Mouse (Mus musculus): Measurements from ENCODE around the gene Fam167b. TPM values are rescaled to one million over a fixed set of nuclear protein-coding genes. Genes with fewer than 3 reads are reported as not detected.

Fam167b gene
- polyA plus RNA-seq, 1 experiment = not detected

DNA sequence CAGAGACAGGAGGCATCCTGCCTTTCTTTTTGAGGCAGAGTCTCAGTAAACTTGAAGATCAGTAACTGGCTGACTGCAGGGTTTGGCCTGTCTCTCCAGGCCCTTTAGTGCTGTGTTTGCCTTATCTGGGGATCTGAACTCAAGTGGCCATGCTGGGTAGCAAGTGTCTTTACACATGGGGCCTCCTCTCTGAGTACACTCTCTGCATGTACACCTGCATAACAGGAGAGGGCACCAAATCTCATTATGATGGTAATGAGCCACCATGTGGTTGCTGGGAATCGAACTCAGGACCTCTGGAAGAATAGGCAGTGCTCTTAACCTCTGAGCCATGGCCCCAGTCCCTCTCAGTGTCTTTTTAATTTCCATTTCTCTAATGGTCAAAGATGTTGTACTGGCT is 3.9 kb upstream of the Fam167b start:
- Histone ChIP-seq H3K27ac (ENCODE audit: control insufficient read depth, insufficient read depth, low read depth, low read length) (no peak overlapping the region), H3K4me3 (ENCODE audit: control insufficient read depth, low read depth, low read length) (no peak overlapping the region), H3K4me1 (ENCODE audit: control insufficient read depth, insufficient read depth, low read length) (peaks cover 2% of the 10 kb centered on the region; the same call in 1 of the 2 replicates), H3K27me3 (ENCODE audit: control insufficient read depth, insufficient read depth, low read length) (no peaks in the 10 kb centered on the region), H3K36me3 (ENCODE audit: control insufficient read depth, insufficient read depth, low read length) (no peaks in the 10 kb centered on the region)
- TF ChIP-seq POLR2A (IDR thresholded peaks at IDR 0.05; ENCODE audit: control insufficient read depth, low read depth, low read length) (no peak), CTCF (IDR thresholded peaks at IDR 0.05; ENCODE audit: control insufficient read depth, insufficient read depth, insufficient replicate concordance, low read depth, low read length) (no peak)

- H3K27me3 ChIP-seq (ENCODE audit: control insufficient read depth, insufficient read depth, low read length) = no peaks in the 10 kb centered on the region
- H3K4me3 ChIP-seq (ENCODE audit: control insufficient read depth, low read depth, low read length) = no peak overlapping the region
- peaks cover 3% of the 10 kb centered on the region for H3K4me1 ChIP-seq (ENCODE audit: control insufficient read depth, insufficient read depth, low read length)
- H3K27ac ChIP-seq (ENCODE audit: control insufficient read depth, insufficient read depth, low read depth, low read length) = no peak overlapping the region
- TF ChIP-seq POLR2A (IDR thresholded peaks at IDR 0.05; ENCODE audit: control insufficient read depth, low read depth, low read length) = no peak
- no peak for TF ChIP-seq CTCF (IDR thresholded peaks at IDR 0.05; ENCODE audit: control insufficient read depth, insufficient read depth, insufficient replicate concordance, low read depth, low read length)
- H3K36me3 ChIP-seq (ENCODE audit: control insufficient read depth, insufficient read depth, low read length) = no peaks in the 10 kb centered on the region
Measured at GRCm38 (mm10) chr4:129580347-129580746, 2.0 kb upstream of the Fam167b start.

DNA sequence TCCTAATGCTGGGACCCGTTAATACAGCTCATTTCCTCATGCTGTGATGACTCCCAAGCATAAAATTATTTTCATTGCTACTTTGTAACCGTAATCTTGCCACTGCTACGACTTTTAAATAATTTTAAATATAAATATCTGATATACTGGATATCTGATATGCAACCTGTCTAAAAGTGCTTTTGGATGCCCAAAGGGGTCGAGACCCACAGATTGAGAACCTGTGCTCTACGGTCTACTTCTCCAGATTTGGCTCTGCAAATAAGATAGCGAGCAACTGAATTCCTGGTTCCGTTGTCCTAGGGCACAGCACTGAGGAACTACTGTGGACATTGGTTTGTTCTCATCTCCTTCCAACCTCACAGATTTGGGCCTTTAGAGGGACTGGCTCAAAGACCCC is 661 bp downstream of the Fam167b start:
- H3K4me1 ChIP-seq (ENCODE audit: control insufficient read depth, insufficient read depth, low read length) = peaks cover 3% of the 10 kb centered on the region
- TF ChIP-seq CTCF (IDR thresholded peaks at IDR 0.05; ENCODE audit: control insufficient read depth, insufficient read depth, insufficient replicate concordance, low read depth, low read length) = no peak
- no peak for TF ChIP-seq POLR2A (IDR thresholded peaks at IDR 0.05; ENCODE audit: control insufficient read depth, low read depth, low read length)
- no peak overlapping the region for H3K4me3 ChIP-seq (ENCODE audit: control insufficient read depth, low read depth, low read length)
- no peaks in the 10 kb centered on the region for H3K36me3 ChIP-seq (ENCODE audit: control insufficient read depth, insufficient read depth, low read length)
- H3K27ac ChIP-seq (ENCODE audit: control insufficient read depth, insufficient read depth, low read depth, low read length) = no peak overlapping the region
- H3K27me3 ChIP-seq (ENCODE audit: control insufficient read depth, insufficient read depth, low read length) = no peaks in the 10 kb centered on the region

DNA sequence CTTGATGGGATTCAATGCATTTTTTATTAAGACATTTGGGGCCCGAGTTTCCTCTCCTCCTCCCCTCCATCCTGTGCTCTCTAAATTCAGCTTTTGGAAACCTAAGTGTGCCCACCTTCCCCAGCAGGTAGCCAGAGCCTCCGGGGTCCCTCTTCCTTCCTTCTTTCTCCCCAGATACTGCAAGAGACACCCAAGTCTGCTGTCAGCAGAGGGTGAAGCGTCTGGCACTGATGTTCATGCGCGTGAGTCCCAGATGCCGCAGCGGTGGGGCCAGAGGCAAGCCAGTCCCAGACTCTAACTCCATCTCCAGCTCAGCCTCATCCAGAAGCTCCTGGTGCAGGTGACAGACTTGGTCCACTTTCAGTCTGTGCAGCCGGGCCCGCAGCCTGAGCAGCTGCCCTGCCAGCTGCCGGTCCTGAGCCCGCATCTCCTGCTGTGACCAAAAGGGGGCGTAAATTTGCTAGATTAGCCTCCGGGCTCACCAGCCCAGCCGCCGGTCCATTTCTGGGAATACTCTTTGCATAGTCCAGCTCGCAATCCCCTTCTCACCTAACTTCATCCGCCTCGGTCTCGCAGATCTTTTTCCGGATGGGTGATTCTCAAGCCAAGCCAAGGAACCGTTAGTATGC is 1.4 kb downstream of the Fam167b start:
- TF ChIP-seq CTCF (IDR thresholded peaks at IDR 0.05; ENCODE audit: control insufficient read depth, insufficient read depth, insufficient replicate concordance, low read depth, low read length) (peak; percentile 49; the same call in 1 of the 2 replicates), POLR2A (IDR thresholded peaks at IDR 0.05; ENCODE audit: control insufficient read depth, low read depth, low read length) (no peak)
- no peak overlapping the region for H3K27ac ChIP-seq (ENCODE audit: control insufficient read depth, insufficient read depth, low read depth, low read length)
- H3K4me3 ChIP-seq (ENCODE audit: control insufficient read depth, low read depth, low read length) = no peak overlapping the region; the same call in 1 of the 2 replicates
- no peaks in the 10 kb centered on the region for H3K36me3 ChIP-seq (ENCODE audit: control insufficient read depth, insufficient read depth, low read length)
- no peaks in the 10 kb centered on the region for H3K27me3 ChIP-seq (ENCODE audit: control insufficient read depth, insufficient read depth, low read length)
- H3K4me1 ChIP-seq (ENCODE audit: control insufficient read depth, insufficient read depth, low read length) = peaks cover 3% of the 10 kb centered on the region

DNA sequence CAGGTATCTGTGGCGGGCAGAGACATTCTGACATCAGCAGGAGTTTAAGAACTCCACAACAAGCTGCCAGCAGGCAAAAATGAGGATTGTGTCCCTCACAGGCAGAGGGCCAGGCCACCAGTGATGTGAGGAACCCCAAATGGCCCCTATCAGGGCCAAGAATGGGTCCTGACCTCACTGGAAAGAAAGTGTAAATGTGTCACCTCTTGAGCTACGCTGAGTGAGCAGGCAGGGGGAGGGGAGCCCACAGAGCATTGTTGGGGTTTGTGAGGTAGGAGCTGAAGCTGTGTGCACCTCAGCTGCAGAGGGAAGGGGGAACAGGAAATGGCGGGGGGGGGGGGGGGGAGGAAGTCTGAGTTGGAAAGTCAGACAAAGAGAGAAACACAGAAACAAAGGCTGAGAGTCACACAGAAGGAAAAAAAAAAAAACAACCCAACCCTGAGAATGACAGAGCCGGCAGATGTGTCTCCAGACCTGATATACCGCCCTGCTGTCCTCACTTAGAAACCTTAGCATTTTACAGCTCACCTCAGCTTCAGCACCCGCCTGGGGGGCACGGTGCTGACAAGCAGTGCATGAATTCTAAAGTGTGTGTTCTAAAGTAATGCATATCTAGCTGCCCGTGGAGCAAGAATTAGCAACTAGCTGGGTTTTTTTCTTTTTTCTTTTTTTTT is 3.0 kb downstream of the Fam167b start:
- Histone ChIP-seq H3K4me3 (ENCODE audit: control insufficient read depth, low read depth, low read length) (no peak overlapping the region), H3K27me3 (ENCODE audit: control insufficient read depth, insufficient read depth, low read length) (no peaks in the 10 kb centered on the region), H3K36me3 (ENCODE audit: control insufficient read depth, insufficient read depth, low read length) (no peaks in the 10 kb centered on the region), H3K4me1 (ENCODE audit: control insufficient read depth, insufficient read depth, low read length) (peaks cover 3% of the 10 kb centered on the region), H3K27ac (ENCODE audit: control insufficient read depth, insufficient read depth, low read depth, low read length) (no peak overlapping the region)
- no peak for TF ChIP-seq POLR2A (IDR thresholded peaks at IDR 0.05; ENCODE audit: control insufficient read depth, low read depth, low read length)
- no peak for TF ChIP-seq CTCF (IDR thresholded peaks at IDR 0.05; ENCODE audit: control insufficient read depth, insufficient read depth, insufficient replicate concordance, low read depth, low read length)

- no peak within 1 kb of the TSS for H3K27ac ChIP-seq (ENCODE audit: control insufficient read depth, insufficient read depth, low read depth, low read length)
- H3K27me3 ChIP-seq (ENCODE audit: control insufficient read depth, insufficient read depth, low read length) = no peaks in the 10 kb centered on the region
- no peak within 1 kb of the TSS for H3K4me3 ChIP-seq (ENCODE audit: control insufficient read depth, low read depth, low read length)
- H3K4me1 ChIP-seq (ENCODE audit: control insufficient read depth, insufficient read depth, low read length) = peaks cover 3% of the 10 kb centered on the region
- no peaks in the 10 kb centered on the region for H3K36me3 ChIP-seq (ENCODE audit: control insufficient read depth, insufficient read depth, low read length)
- TF ChIP-seq CTCF (IDR thresholded peaks at IDR 0.05; ENCODE audit: control insufficient read depth, insufficient read depth, insufficient replicate concordance, low read depth, low read length) (no peak), POLR2A (IDR thresholded peaks at IDR 0.05; ENCODE audit: control insufficient read depth, low read depth, low read length) (no peak)
Measured at GRCm38 (mm10) chr4:129573430-129573829, 4.9 kb downstream of the Fam167b start, which contains the start of gene Lck. TSS of gene Lck (minus strand) at chr4:129573641.

DNA sequence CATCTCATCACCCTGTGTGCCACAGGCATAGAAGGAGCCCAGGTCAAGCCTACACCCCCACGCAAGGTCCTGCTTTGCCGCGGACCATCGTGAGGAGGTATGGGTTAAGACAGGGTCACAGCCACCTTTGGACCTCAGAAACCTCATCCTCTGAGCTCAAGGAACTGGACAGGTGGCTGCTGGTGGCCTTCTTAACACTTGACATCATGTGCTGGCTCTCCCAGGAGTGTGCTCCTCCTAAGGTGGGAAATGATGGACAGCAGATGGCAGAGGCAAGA is 5.3 kb downstream of the Fam167b start:
- TF ChIP-seq POLR2A (IDR thresholded peaks at IDR 0.05; ENCODE audit: control insufficient read depth, low read depth, low read length) (no peak), CTCF (IDR thresholded peaks at IDR 0.05; ENCODE audit: control insufficient read depth, insufficient read depth, insufficient replicate concordance, low read depth, low read length) (no peak)
- Histone ChIP-seq H3K27ac (ENCODE audit: control insufficient read depth, insufficient read depth, low read depth, low read length) (no peak overlapping the region), H3K4me3 (ENCODE audit: control insufficient read depth, low read depth, low read length) (no peak overlapping the region), H3K27me3 (ENCODE audit: control insufficient read depth, insufficient read depth, low read length) (no peaks in the 10 kb centered on the region), H3K36me3 (ENCODE audit: control insufficient read depth, insufficient read depth, low read length) (no peaks in the 10 kb centered on the region), H3K4me1 (ENCODE audit: control insufficient read depth, insufficient read depth, low read length) (peaks cover 3% of the 10 kb centered on the region)

Data from testis, adult 2 months (tissue).